Mouse (Mus musculus) gastrocnemius, postnatal 10 days (tissue): Measurements from ENCODE around the gene Spag16. TPM values are rescaled to one million over a fixed set of nuclear protein-coding genes. Genes with fewer than 3 reads are reported as not detected.
A peak's percentile ranks its signal among the peaks of the same experiment; 100 is the strongest.
"Not testable (repeated sequence)": the region's sequence is repeated elsewhere in the genome, so short reads cannot be mapped to it uniquely, and the experiment has no call there.

Source experiments
- DNase-seq: peaks from one replicate; pipeline ENCODE4 v3.0.0; 2021; ENCODE audit warnings: mixed read lengths
- long read RNA-seq, 2 experiments: library from polyadenylated mRNA; stranded (forward); transcript quantifications; one replicate each; pipeline ENCODE4 v2.0.0; 2021
- total RNA-seq, 2 experiments: library from RNA; stranded (reverse); gene quantifications; 2 replicates each; pipeline ENCODE4 v1.2.3; 2021

The Spag16 gene
- not detected for total RNA-seq
- long read RNA-seq, experiment 1, result 0 reads
- long read RNA-seq, experiment 2, result 0 reads

- DNase-seq, result peak; percentile 28
Observed at GRCm38 (mm10) chr1:69826806-69827703, at the start of gene Spag16. Gene Spag16 (plus strand): TSS chr1:69826970.

DNA sequence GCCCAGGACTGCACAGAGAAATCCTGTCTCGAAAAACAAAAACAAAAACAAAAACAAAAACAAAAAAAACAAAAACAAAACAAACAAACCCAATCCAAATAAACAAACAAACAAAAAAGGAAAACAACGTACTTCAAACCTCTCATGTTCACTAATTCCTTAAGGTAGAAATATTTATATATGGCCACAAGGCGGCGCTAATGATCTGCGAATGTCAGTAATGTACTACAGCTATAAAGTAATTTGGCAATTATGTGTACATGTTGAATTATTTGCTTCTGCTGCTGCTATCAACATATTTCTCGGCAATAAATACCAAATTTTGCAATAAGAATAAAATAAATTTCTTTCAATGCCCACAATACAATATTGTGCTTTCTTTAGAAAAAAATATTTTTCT is 41.6 kb upstream of the Spag16 start:
- DNase-seq, result peak; percentile 38

GRCm38 (mm10) chr1:69786716-69787115 is 40.1 kb upstream of the Spag16 start:
- DNase-seq, result no peak

DNA sequence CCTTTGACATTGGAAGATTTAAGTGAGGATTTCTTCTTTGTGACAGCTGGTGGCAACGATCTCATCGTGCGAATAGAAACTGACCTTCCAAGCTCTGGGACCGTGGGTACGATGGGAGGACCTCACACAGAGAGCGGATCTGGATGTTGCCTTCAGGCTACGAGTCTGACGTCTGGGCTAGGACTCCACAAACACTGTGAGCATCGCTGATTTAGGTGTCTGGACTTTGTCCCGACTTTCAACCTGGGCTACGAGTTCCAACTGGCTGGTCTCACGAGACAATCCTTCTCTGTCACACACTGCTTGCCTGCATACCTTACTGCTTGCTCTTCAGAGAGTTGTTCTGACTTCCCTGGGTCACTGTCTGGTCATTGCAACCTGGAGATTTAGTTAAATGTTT is 39.4 kb upstream of the Spag16 start:
- DNase-seq, result no peak

DNA sequence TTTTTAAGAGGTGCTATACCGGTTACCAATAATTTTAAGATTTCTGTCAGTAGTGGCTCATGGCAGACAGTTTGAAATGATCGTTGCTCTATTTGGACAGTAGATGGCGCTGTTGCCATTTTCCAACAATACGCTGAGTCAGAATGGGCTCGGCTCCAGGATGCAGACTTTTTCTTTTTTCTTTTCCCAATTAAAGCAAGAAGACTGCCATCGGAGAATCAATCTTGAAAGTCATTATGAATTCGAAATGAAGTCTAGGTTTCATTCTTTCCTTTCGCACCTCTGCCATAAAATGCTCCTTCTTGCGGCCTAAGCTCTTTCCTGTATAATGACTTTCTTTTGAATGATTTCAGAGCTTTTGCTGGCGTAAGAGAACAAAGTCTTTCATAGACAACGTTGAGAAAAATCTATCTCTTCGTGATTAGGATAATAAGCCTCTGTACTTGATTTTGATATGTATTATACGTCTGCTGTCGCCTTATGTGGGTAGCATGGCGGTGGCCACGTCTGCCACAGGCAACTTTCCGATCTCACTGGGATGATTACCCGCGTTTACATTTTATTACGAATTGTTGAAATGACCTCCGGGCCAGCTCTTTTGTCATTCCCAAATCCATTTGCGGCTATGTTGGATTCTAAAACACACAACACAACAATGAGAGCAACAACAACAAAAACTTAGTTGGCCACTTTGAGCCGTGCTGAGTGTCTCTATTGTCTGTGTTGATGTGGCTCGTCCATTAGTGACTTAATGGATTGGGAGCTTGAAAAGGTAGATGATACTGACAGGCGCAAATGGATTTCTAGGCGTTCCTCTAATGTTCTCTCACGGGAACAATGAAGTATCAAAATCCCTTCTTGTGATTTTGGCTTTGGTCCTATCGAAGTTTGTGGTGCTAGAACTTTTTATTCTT is 36.2 kb upstream of the Spag16 start:
- peak; percentile 59 for DNase-seq

DNA sequence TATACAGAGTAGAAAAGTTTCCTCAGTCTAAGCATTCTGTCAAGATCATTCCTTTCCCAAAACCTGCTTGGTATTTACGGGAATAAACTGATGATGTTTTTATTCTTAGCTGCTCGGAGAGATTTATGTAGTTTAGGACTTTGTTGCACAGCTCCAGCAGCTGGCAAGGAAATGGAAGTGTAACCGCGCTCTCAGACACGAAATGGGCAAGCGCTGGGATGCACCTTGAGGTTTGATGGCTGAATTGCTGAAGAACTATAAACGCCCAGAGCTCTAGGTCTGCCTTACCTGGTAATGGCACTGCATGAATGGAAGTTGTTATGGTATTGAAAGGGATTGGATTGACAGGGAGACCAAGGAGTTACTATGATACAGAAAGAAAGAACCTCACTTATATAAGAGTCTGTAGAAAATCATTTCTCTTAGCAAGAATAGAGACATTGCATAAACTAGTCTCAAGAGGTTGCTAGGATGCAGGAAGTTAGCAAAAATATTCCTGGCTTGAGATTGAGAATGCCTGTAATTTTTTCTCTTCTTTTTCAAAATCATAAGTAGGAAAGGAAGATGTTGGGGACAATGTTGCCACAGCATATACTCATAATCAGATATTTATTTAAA is 27.7 kb upstream of the Spag16 start:
- DNase-seq, result no peak

GRCm38 (mm10) chr1:69810161-69810560 is 16.6 kb upstream of the Spag16 start:
- DNase-seq, result no peak

- DNase-seq, result not testable (repeated sequence)
Observed at GRCm38 (mm10) chr1:69825635-69826034, 1.1 kb upstream of the Spag16 start.

DNA sequence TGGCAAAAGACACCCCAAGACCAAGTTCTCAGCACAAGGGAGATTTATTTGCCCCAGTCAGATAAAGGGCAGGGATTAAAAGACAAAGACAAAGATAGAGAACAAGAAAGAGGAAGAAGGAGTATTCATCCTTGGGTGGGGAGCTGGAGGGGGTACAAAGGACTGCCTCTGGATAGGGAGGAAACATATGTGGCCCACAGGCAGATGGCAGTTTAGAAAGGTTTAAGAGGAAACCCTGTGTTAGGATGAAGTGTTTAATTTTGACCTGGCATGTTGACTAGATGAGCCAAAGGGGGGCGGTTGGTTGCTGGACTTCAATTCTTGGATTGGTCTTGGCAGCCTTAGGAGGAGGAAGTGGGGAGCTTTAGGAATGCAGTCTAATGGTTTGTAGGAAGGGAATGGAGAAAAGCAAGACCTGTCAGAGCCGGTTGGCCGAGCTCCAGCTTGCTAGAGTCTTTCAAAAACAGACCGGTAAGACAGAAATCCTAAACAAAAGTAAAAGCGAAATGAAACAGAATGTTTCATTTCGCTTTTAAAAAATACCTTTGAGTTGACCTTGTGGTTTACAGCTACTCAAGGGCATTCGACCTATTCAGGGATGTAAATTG is 2.2 kb downstream of the Spag16 start:
- DNase-seq, result no peak

DNA sequence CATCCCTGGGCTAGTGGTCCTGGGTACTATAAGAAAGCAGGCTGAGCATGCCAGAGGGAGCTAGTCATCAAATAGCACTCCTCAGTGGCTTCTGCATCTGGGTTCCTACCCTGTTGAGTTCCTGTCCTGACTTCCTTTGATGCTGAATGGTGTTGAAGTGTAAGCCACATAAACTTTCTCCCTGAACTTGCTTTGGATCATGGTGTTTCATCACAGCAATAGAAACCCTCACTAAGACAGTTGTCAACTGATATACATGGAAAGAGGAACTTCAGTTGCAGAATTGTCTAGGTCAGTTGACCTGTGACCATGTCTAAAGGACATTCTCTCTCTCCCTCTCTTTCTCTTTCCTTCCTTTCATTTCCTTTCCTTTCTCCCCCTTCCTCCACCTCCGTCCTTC is 3.8 kb downstream of the Spag16 start:
- DNase-seq, result no peak

DNA sequence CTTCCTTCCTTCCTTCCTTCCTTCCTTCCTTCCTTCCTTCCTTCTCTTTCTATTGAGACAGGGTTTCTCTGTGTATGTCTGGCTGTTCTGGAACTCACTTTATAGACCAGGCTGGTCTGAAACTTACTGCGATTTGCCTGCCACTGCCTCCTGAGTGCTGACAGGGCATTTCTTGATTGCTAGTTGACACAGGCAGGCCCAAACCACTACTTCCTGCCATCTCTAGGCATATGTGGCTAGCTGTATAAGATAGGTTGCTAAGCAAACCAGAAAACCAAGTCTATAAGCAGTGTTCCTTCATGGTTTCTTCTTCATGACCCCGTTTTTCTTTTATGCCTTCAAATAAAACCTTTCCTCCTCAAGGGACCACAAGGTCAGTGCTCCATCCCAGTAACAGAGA is 4.2 kb downstream of the Spag16 start:
- no peak for DNase-seq

- DNase-seq, result not testable (repeated sequence)
Observed at GRCm38 (mm10) chr1:69833476-69833875, 6.7 kb downstream of the Spag16 start.

DNA sequence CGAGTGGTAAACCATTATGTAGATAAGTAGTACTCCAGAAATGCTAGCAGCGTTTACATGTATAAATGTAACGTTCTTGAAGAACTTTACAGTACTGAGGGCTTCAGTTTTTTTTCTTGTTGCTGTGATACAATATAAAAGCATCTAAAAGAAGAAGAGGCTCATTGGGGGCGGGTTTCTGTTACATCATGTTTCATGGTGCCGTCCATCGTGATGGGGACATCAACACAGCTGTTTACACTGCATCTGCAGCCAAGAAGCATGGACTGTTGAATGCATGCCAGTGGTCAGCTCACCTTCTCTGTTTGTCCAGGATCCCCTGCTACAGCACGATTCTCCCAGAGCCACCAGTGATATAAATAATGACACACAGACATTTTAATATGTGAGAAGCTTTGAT is 26.7 kb downstream of the Spag16 start:
- no peak for DNase-seq

GRCm38 (mm10) chr1:69867776-69868175 is 41.0 kb downstream of the Spag16 start:
- no peak for DNase-seq

DNA sequence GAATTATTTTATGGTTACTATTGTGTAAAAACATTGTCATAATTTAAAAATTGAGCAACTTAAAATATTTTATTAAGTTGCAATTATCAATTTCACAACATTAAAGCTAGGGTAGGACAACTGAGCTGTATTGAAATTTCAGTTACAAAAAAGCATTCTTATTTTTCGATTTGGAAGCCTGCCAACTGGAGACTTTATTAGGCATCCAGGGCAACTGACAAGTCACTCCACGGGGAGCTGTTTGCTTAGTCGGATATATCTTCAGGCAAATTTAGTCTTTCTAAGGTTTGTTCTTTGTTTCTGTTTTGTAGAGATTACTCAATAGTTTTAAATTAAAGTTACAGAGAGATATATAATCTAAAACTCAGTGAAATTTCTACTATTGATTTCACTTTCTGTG is 129.8 kb downstream of the Spag16 start:
- no peak for DNase-seq

- no peak for DNase-seq
Observed at GRCm38 (mm10) chr1:69996874-69997273, 170.1 kb downstream of the Spag16 start.

DNA sequence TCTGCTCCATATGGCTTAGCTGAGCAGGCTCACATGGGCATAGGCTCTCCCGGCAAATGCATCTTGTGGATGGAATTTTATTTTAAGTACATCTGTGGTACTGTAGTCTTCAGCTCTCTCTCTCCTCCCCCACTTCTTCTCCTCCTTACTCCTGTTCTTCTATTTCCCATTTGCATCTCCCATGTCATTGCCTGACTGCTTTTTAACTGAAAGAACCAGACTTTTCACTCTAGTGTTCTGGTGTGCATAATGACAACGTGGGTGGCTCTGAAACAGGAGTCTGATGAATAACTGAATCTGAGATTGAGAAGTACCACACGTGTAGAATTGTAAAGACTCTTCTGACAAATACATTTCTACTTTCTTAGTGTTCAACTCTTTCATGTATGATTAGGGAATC is 186.2 kb downstream of the Spag16 start:
- no peak for DNase-seq

DNA sequence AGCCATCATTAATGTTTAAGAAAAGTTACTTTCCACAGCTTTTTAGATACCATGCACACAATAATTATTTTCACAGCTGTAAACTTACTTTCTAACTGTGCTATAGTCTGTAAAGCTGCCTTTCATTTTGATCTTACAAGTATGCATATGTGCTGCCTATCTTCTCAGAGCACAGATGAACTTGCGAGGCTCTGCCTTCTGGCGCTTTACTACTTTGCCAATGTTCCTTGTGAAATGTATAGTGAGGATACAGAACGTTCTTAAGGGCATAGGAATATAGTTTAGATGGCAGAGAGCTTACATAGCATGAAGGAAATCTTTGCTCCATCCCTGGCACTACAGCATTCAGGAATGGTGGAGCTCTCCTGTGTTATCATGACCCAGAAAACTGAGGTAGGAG is 210.6 kb downstream of the Spag16 start:
- no peak for DNase-seq

DNA sequence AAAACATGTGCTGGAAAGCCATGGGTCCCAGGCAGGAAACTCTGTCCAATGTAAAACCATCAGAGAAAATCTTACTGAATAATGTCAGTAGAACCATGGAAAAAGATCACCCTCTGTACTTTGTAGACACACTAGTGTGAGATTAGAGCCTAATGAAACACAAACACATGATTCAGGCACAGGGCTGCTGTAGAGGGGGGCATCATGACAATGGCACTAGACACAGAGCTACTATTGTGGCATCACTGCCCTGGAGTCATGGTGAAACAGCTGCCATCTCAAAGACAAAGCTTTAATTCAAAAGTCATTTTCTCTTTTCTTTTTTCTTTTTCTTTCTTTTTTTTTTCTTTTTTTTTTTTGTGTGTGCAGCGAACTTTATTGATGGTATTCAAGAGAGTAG is 240.6 kb downstream of the Spag16 start:
- no peak for DNase-seq

- no peak for DNase-seq
Observed at GRCm38 (mm10) chr1:70073440-70073839, 246.7 kb downstream of the Spag16 start.

DNA sequence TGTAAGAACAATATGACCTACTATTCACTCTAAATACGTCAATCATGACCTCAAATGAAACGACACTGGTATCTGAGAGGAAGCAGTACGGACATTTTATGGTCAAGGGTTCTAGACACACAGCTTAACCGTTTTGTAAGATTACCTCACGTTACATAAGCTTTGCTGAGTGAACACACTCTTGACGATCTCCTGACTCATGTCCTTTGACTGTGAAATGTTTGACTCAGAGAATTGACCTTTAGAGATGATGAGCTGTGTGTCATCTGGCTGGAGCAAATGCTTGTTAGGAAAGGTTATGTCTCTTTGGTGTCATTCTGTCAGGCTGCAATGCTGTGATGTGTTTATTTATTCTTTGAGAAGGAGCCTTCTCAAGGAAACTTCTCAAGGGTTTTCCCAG is 252.0 kb downstream of the Spag16 start:
- DNase-seq, result no peak

- DNase-seq, result no peak
Observed at GRCm38 (mm10) chr1:70082208-70082878, 255.6 kb downstream of the Spag16 start.
